Mouse (Mus musculus) gastrocnemius, postnatal 36 days (tissue): ENCODE data around the gene 2310022A10Rik. TPM values are rescaled to one million over a fixed set of nuclear protein-coding genes. Genes with fewer than 3 reads are reported as not detected.

ENCODE experiments used
- DNase-seq, 2 experiments: peaks; one replicate each; pipeline ENCODE4 v3.0.0; 2022
- intact Hi-C: fragments of 180-260 bp; cut with DNase I; formaldehyde crosslinking; loops from one replicate; pipeline ENCODE4 v1.15.1; 2025
- total RNA-seq, 2 experiments: library from RNA; stranded (reverse); gene quantifications; 2 replicates each; pipeline ENCODE4 v1.2.3; 2021

2310022A10Rik gene
- total RNA-seq, 2 experiments from 2014 or later, result 96.8 to 127 TPM

- intact Hi-C loops, result no loop called here
- no peak for DNase-seq
Observed at GRCm38 (mm10) chr7:27580380-27581174, 27.5 kb downstream of the 2310022A10Rik start.

DNA sequence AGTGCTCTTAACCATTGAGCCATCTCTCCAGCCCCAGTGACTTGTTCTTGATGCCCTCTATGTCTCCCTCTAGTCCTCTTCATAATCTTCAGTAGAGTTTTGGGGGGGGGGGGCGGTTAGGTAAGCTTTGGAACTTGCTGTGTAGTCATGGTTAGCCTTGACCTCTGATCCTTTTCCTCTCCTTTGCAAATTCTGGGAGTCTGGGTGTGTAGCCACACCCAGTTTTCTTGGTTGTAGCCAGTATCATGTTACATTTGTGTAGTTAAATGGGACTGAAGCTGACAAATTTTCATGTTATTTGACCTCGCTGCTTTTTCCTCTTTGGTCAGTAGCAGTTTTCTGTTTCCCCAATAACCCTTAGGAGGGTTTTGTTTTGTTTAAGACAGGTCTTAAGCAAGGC, 33.8 kb downstream of the 2310022A10Rik start:
- intact Hi-C loops, result no loop called here
- DNase-seq, result no peak

DNA sequence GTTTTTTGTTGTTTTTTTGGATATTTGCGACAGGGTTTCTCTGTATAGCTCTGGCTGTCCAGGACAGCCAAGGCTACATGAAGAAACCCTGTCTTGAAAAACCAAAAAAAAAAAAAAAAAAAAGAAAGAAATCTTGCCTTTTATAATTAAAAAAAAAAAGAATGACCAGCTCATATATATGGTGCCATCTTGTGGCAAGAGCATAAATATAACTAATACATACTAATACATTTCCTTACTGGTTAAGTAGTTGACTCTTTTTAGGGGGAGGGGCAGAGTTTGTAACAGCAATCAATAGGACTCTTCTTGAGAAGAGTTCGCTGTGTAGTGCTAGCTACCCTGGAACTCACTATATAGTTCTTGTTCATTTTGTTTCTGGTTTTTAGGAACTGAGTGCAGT, 34.7 kb downstream of the 2310022A10Rik start:
- intact Hi-C loops, result no loop called here
- no peak for DNase-seq

GRCm38 (mm10) chr7:27590088-27590487, 37.1 kb downstream of the 2310022A10Rik start:
- intact Hi-C loops, result no loop called here
- no peak for DNase-seq

- DNase-seq, result no peak
- intact Hi-C loops, result no loop called here
Observed at GRCm38 (mm10) chr7:27590566-27591213, 37.7 kb downstream of the 2310022A10Rik start.

DNA sequence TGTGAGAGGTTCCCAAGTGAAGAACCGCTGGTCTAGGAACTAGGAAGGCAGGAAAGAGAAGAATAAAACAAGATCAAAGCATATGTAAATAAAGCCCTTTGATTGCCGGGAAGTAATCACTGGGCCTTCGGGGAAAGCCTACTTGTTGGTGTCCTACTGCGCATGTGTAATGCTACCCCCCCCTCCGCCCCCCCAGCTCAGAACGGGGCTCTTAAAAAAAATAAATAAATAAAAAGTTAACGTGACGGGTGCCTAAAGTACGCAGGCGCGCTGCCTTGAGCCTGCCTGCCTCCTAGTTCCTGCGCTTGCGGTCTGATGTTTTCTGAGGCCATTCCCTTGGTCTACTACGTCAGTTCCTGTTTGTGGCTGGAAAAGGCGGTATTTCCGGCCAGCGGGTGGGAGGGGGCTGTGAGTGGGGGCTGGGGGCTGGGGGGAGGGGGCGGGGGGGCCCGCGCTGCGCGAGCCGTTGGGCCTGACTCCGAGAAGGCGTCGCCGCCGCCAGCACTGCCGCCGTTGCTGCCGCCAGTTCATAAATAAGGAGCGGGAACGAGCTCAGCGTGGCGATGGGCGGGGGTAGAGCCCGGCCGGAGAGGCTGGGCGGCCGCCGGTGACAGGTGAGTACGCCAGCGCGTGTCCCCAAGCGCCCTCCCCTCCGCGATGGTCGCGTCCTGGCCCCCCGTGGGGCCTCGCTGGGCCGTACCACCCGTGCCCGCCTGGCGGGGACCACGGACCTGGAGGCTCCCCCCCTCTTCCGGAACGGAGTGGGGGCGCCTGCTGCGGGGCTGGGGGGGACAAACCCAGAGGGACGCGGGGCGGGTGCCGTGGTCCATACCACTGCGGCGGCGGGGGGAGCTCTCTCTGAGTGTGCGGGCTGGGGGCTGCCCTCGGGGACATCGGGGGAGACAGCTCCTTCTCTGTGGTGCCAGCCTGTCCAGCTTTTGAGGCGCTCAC, 38.5 kb downstream of the 2310022A10Rik start, which contains the start of gene Akt2:
Gene Akt2 (plus strand): TSS at position 287 of the 951 bp plus-strand sequence.
- peak; percentile 79 to 87 for DNase-seq

DNA sequence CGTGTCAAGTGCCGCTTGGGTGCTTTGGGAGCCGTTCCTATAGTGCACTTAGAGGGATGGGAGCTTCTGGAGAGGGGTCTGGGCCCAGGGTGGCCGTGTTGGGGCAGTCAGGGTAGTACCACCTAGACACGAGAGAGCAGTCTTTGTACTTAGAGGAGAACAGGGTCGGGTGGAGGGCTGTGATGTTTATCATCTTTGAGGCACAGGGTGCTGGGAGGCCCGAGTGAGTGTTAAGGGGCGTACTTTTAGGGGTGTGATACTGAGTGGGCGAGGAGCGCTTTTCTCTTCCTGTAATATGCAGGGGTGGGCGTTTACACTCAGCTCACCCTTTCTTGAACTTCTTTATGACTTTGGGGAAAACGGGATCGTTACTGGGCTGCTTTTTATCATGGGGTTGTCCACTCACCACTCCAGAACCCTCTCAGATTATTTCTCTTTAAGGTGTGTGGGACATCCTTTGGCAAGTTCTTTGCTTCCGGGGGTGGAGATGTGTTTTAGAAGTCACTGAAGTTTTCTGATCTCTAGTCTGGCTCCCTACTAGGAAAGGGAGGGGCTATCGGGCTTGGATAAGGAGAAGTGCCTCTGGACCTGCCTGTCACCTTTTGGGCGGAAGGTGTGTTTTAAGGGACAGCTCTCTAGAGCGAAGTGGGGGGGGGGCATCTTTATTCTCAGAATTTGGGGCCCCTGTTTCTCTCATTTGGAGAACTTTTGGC, 39.3 kb downstream of the 2310022A10Rik start:
- DNase-seq, result no peak
- intact Hi-C loops, result no loop called here

More for the DNA sequence above, 38.5 kb downstream of the 2310022A10Rik start, which contains the start of gene Akt2:
- intact Hi-C loops, result no loop called here

DNA sequence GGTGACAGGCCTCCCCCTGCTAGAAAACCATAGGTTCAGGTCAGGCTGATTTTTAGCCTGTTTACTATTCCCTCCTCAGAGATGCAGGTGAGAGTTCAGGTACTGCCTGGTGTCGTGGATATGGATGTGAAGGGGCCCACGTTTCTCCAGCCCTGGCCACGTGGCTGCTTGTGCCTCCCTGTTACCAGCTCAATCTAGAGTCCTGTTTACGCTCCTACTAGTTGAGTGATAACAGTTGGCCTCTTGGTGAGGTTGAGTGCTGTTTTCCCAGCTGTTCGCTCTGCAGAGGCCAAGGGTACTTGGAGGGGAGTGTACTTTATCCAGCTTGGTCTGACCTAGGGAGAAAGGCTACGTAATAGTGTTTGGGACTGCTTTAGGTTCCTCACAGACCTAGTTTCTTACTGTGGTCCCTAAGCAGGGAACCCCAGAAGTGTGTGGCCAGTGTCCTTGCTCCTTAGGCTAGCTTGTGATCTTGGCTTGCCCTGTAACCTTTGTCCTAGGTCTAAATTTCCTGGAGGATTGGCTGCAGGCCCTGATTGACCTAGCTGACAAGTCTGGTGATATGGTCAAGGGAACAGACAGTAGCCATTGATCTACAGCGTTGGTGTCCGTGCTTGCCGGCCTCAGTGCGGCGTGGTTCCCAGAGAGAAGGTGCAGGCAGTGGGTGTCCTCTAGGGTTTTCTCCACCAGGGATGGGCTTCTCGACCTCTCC, 40.1 kb downstream of the 2310022A10Rik start:
- DNase-seq, result no peak
- intact Hi-C loops, result no loop called here

DNA sequence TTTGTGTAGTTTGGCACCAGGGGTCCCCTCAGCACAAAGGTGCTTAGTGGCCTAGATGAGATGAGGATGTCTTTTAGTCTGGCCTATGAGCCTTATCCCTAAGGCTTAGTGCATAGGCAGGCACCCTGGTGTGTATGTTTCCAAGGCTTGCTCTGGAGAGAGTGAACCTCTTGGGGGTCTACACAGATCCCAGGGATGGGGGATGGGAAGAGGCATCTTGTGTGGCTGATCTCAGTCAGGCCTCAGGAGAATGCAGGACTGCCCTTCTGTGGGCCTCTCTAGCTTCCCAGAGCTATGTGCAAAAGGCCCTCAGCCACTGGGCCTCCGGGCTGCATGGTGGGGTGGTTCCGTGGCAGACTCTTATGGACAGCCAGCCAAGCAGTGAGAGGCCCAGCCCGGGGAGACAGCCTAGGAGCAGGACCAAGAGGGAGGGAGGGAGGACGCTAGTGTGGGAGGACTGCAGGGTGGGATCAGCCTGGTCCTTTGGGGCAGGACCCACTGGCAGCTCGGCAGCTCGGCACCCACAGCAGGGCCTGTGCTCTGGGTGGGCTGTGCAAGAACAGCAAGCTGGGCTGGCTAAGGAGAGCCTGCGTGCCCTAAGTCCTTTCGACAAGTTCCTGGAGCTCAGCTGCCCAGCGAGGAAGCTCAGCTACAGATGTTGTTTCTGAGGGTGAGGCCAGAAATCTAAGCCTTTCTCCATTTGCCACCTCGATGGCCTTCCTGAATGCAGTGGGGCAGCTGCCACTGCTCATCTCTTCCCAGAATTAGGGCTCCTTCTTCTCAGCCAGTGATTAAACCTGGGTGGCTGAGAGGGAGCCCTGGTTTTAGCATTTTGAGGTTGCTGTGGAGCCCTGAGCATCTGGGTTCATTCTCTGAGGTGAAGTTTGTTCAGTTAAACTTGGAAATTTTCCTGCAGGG, 43.8 kb downstream of the 2310022A10Rik start:
- intact Hi-C loops, result no loop called here
- peak in 1 of 2 experiments; percentile 58 for DNase-seq

GRCm38 (mm10) chr7:27598053-27598452, 45.0 kb downstream of the 2310022A10Rik start:
- intact Hi-C loops, result no loop called here
- no peak for DNase-seq

DNA sequence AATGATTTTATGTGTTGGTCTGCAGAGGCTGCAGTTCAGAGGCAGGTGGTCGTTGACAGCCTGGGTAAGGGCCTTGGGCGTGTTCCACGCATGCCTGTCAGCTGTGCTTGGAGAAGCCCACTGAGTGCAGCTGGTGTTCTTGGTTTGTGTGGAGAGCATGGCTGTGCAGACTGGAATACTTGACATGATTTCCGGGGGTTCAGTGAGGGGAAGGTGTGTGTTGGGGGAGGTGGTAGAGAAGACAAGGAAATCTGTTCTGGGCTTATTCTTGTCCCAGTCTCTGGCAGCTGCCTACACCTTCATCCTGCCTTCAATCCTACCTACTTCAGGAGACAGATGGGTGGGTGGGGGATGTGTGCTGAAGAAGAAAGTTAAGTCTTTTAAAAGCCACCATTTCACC, 48.6 kb downstream of the 2310022A10Rik start:
- DNase-seq, result no peak
- intact Hi-C loops, result no loop called here

DNA sequence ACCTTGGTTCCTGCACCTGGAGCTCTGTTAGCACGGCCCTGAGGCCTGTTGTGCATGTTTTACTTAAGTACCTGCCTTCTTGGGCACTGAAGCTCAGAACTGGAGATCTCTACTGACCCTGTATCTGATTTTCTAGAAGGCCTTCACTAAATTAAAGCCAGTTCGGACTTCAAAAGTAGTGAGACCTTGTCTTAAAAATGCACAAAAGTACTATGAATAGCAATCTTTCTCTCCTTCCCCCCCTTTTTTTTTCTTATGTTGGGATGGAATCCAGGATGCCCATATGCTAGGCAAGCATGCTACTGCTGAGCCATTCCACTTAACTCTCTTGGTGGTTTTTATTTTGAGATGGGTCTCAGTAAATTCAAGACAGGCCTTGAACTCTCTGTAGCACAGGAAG, 49.1 kb downstream of the 2310022A10Rik start:
- DNase-seq, result no peak
- intact Hi-C loops, result no loop called here

- intact Hi-C loops, result no loop called here
- DNase-seq, result no peak
Observed at GRCm38 (mm10) chr7:27602835-27603234, 49.8 kb downstream of the 2310022A10Rik start.

GRCm38 (mm10) chr7:27604661-27605348, 51.8 kb downstream of the 2310022A10Rik start:
- intact Hi-C loops, result no loop called here
- no peak for DNase-seq

DNA sequence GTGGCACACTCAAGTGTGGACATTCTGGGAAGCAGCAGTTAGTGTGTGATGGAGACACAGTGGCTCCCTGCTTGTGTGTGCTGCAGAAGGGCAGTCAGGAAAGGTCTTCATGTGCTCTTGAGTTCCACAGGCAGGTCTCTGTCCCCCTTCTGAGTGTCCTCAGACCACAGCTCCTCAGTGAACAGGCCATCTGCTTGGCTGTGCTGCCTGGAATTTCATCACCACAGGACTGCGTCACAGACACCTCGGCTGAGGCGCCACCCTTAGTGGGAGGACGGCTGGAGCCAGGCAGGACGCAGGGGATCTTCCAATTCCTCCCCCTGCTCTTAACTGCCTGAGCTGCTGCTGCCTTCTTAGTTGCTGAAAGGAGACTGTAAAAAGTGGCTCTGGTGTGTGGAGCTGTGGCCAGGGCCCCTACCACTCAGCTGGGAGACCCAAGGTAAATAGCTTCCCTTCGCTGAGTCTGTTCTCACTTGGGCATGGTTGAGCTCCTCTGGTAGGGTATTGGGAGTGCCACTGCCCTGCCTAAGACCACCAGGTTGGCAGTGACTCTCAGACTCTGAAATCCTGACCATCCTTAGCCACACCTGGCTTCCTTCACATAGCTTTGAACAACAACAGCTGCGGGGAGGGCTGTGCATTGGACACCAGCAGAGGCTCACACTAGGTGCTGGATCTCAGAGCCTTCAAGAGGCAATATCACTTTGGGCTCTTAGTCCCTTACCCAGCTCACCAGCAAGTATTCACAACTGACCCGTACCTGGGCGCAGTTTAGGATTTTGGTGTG, 52.7 kb downstream of the 2310022A10Rik start:
- intact Hi-C loops, result no loop called here
- peak; percentile 55 to 76 for DNase-seq

- DNase-seq, result no peak
- intact Hi-C loops, result no loop called here
Observed at GRCm38 (mm10) chr7:27606481-27607254, 53.6 kb downstream of the 2310022A10Rik start.
